Mouse (Mus musculus): Measurements from ENCODE around the gene Rere.

DNA sequence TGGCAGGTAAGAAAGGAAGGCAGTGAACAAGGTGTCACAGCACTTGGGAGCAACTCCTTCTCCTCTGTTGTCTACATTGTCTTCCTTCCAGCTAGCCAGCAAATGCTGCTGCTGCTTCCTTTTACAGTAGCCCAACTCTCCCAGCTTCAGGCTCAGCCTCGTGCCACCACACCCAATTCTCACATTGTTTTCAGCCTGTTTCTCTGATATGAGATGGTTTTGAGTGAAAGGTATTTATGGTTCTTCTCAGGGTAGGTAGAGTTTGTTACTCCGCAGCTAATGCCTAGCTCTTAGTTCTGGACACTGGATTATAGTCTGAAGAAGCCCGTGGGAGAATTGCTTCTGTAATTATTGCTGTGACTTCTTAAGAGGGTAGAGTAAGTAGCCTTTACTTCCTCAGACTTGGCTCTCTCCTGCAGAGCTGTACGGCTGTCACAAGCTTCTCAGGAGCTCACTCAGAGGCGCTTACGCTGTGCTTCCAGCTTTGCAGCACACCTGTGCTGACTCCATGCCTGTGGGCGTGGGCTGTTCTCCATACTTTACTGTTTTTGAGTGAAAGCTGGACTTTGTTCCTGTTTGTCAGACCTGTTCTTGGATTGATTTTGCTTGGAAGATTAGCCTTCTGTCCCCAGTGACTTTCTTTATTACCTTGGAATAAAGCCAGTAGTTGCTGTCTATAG, 212.0 kb downstream of the Rere start:
- TF ChIP-seq POLR2A (IDR thresholded peaks at IDR 0.05; ENCODE audit: borderline replicate concordance, extremely low read depth, insufficient read depth, insufficient read length, poor library complexity, severe bottlenecking): no peak
- TF ChIP-seq CTCF (IDR thresholded peaks at IDR 0.05; ENCODE audit: borderline replicate concordance, extremely low read depth, insufficient read depth, insufficient read length): no peak
